Mouse (Mus musculus): ENCODE measurements at regions not wholly inside any gene's neighbourhood (a gene's known extent, or its start where the extent isn't known, plus 50 kb on each side); places are given as distances from the start of the nearest gene placed in this dataset.
"Not testable (repeated sequence)": the region's sequence is repeated elsewhere in the genome, so short reads cannot be mapped to it uniquely, and the experiment has no call there.

DNA sequence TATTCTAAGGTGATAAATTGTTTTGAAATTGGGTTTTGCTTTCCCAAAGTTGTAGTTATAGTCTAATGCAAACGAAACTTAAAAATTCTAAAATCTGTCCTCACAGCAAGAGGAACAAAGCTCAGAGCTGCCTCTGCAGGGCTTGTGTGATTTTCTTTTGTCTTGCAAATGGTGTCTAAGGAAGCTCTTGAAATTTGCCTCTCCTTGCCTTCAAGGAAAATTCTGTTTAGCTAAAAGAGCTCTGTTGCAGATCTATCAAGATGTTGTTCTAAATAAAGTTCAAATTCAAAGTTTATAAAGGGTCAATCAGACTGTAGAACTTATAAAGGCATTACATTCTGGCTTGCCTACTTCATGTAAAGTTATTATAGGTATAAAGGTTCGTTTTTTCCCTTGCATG lies 53.6 kb upstream of the Prl4a1 start:
- not testable (repeated sequence) for TF ChIP-seq CTCF, EP300 (IDR thresholded peaks at IDR 0.05)
